Mouse (Mus musculus) brown adipose tissue, adult 24 weeks (tissue): ENCODE measurements around the gene Rgs6. TPM values are rescaled to one million over a fixed set of nuclear protein-coding genes. Genes with fewer than 3 reads are reported as not detected.

Experiments
- H3K27ac ChIP-seq: fragments of 200-500 bp; replicated peaks from 2 replicates; pipeline ENCODE4 v1.5.1; 2012; ENCODE audit warnings: low read depth, mild to moderate bottlenecking, low read length
- H3K4me1 ChIP-seq: fragments of 200-500 bp; 2 replicates; pipeline ENCODE4 v1.6.1; 2012; ENCODE audit warnings: low read length, mixed read lengths; ENCODE audit not compliant: control insufficient read depth, insufficient read depth, insufficient read length
- H3K4me3 ChIP-seq: fragments of 200-500 bp; 2 replicates; pipeline ENCODE4 v1.5.1; 2012; ENCODE audit warnings: low read depth, mild to moderate bottlenecking, low read length, moderate library complexity; ENCODE audit not compliant: insufficient read depth
- polyA plus RNA-seq: library from polyadenylated mRNA; stranded (reverse); fragments of >200 nt; gene quantifications from 2 replicates; pipeline ENCODE4 v1.2.4, GENCODE M21; 2012; ENCODE audit not compliant: missing spikeins, insufficient read depth, insufficient read length

The Rgs6 gene
- polyA plus RNA-seq, 1 experiment: 0.36 TPM

GRCm38 (mm10) chr12:82762046-82762445 is 174.0 kb downstream of the Rgs6 start:
- H3K4me1 ChIP-seq: no peaks in the 10 kb centered on the region
- no peak overlapping the region for H3K4me3 ChIP-seq
- H3K27ac ChIP-seq: no peak overlapping the region

DNA sequence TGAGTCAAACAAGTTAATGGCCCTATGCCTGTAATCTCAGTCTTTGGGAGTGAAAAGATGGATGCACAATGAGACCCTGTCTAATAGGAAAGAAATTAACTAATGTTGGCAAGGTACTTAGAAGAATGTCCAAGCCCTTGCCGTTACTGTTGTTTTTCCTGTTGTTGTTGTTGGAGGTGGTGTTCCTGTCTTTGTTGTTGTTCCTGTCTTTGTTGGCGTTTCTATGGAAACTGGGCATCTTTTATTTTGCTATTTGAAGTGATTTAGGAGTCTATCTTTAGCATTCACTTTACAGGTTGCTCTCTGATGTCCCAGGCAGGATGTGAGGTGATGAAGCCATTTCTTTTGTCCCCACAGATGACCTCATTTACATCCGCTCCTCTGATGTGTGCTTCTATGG is 180.6 kb downstream of the Rgs6 start:
- H3K27ac ChIP-seq: no peak overlapping the region
- H3K4me3 ChIP-seq: no peak overlapping the region
- no peaks in the 10 kb centered on the region for H3K4me1 ChIP-seq

DNA sequence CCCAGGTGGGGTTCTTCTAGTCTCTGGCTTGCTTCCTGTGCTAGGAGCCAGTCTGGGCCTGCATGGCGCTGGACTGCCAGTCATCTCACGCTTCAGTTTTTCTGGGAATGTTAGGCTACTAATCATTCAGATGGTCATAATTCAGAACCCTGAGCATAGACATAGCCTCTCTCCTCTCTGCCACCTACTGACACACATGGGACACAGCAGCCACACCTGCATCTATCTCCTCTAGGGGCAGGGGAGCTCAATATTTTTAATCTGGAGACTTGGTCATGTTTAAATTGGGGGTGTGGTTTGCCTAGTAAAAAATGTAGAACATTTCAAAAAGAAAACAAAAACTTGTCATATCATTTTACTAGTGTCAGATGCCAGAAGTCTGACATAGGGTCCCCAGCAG is 184.1 kb downstream of the Rgs6 start:
- Histone ChIP-seq H3K4me1 (no peaks in the 10 kb centered on the region), H3K27ac (no peak overlapping the region), H3K4me3 (no peak overlapping the region)

DNA sequence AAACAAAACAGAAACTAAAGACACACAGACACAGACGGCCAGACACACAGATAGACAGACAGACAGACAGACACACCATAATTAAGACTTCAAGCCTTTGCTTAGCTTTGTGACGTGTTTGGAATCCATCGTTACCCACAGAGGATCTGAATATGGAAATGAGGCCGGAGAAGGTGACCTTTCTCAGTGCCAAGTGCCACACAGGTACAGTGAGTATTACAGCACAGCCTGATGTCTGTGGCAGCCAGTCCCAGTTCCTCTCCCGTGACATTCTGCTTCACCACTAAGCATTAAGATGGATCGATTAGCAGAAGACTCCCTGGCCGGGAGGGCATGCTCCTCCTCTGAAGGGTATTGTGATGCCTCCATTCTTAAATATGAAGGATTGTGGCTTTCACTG is 186.5 kb downstream of the Rgs6 start:
- no peak overlapping the region for H3K27ac ChIP-seq
- no peaks in the 10 kb centered on the region for H3K4me1 ChIP-seq
- no peak overlapping the region for H3K4me3 ChIP-seq

GRCm38 (mm10) chr12:82776686-82777085 is 188.6 kb downstream of the Rgs6 start:
- no peak overlapping the region for H3K27ac ChIP-seq
- H3K4me1 ChIP-seq: no peaks in the 10 kb centered on the region
- H3K4me3 ChIP-seq: no peak overlapping the region

DNA sequence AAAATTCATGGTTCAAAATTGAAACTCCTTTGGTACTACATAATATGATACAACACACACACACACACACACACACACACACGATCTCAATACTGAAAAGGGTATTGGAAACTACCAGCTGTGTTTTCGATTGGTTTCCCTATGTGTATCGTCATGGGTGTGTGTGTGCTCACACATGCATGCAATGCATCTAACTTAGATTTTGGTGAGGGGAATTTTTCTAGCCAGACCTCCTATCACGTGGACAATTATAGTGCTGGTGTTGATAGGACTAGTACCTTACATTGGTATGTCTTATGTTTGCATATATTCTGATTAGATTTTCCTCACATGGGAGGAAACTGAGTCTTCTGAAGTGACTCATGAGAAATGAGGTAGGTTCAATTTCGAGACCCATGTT is 192.8 kb downstream of the Rgs6 start:
- Histone ChIP-seq H3K4me3 (no peak overlapping the region), H3K27ac (no peak overlapping the region), H3K4me1 (no peaks in the 10 kb centered on the region)

DNA sequence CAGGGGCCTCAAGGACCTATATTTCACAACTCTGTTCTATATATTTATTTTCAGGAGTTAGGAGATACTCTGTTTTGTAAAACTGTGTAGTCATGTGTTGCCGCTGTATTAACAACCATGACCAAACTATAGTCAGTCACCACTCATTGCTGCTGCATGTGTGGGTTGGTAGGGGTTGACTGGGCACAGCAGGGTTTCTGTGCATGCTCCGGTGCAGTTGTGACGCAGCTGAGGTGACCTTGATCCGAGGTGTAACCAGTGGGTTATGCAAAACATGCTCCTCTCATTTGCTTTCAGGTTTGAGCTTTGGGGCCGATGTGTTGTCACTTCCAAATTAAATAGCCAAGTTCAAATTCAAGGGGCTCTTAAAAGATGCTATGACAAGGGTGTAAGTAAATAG is 193.3 kb downstream of the Rgs6 start:
- no peaks in the 10 kb centered on the region for H3K4me1 ChIP-seq
- H3K4me3 ChIP-seq: no peak overlapping the region
- H3K27ac ChIP-seq: no peak overlapping the region

DNA sequence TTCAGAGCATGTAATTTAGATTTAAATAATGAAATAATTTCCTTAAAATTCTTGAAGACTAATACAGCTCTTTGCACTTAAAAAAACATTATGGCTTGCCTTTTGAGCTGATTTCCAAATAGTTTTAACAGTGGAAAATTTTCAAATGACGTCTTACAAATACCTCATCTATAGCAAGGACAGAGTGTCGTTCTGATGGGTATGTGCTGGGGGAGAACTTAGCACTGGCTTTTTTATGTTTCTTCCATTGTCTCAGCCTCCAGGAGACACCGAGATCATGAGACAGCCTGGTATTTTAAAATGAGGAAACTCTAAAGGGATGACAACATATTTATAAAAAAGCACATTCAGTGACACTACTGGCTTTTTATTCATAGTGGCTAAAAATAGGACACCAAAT is 204.0 kb downstream of the Rgs6 start:
- H3K4me3 ChIP-seq: no peak overlapping the region
- no peak overlapping the region for H3K27ac ChIP-seq
- no peaks in the 10 kb centered on the region for H3K4me1 ChIP-seq

GRCm38 (mm10) chr12:82799892-82800291 is 211.8 kb downstream of the Rgs6 start:
- Histone ChIP-seq H3K27ac (no peak overlapping the region), H3K4me3 (no peak overlapping the region), H3K4me1 (no peaks in the 10 kb centered on the region)

DNA sequence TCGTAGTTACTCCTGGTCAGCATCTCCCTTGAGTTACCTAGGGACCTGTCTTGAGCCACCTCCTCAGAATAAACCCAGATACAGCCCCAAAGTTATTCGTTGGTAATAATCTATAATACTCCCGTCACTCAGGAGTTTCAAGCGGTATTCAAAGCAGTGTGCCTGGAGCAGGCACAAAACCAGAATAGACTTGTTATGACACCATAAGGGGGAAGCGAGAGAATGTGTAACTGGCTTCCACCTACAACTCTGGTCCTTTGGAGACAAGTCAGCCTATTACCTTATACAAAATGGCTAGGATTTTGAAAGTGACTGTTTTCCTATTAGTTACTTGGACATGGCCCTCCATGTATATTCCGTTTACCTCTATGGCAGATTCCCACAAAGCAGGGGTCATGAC is 213.6 kb downstream of the Rgs6 start:
- Histone ChIP-seq H3K27ac (peak overlapping the region; percentile 18; the same call in 1 of the 2 replicates), H3K4me1 (no peaks in the 10 kb centered on the region), H3K4me3 (no peak overlapping the region)

GRCm38 (mm10) chr12:82802711-82803110 is 214.6 kb downstream of the Rgs6 start:
- H3K4me1 ChIP-seq: no peaks in the 10 kb centered on the region
- H3K4me3 ChIP-seq: no peak overlapping the region
- no peak overlapping the region for H3K27ac ChIP-seq

DNA sequence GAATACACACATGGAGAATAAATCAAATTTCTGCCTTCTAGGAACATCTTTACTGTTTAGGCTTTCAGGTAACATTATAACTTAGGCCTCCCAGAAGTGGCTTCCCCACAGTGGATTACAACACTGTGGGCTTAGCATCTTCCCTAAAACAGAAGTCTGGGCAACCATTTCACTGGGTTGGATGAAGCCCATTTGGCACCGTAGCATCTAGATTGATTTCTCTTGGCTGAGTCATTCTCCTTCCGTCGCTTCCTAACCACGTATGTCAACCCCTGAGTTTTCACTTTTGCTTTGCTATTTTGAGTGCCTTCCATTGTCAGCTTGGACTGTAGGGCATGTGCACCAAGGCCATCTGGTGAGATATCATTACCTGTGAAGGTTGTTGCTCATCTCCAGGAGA is 217.1 kb downstream of the Rgs6 start:
- Histone ChIP-seq H3K27ac (no peak overlapping the region), H3K4me3 (no peak overlapping the region), H3K4me1 (no peaks in the 10 kb centered on the region)

DNA sequence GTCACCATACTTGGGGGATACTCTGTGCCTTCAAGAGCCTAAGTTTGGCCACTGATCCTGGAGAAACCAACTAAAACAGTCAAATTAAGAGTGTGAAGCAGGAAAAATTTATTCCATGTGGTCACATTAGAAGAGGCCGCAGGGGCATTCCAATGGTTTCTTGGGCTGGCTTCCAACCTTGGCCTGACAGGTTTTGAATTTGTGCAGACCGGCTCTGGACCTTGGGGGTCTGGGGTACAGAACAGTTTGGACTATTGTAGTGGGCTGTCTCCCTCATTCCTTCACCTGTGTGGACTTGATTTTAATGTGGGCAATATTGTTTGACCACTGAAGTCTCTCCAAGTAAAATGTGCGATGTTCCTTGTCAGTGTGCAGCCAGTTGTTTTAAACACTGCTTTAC is 222.5 kb downstream of the Rgs6 start:
- H3K4me1 ChIP-seq: no peaks in the 10 kb centered on the region
- H3K4me3 ChIP-seq: no peak overlapping the region
- H3K27ac ChIP-seq: no peak overlapping the region

DNA sequence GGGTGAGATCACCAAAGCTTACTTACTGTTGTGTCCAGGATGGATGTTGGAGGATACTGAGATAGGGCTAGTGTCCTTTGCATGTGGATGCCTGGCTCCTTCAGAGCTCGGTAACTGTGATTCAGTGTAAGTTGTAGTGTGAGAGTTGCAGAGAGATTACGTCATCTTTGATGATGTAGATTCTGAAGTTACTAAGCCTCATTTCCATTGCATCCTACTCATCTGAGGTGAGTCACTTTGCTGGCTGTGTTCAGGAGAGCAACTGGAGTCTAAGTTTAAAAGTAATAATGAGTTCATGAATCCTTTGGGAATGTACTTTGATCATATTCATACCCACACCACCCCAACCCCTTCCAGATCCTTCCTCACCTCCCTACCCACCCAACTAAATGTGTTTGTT is 227.9 kb downstream of the Rgs6 start:
- Histone ChIP-seq H3K4me3 (no peak overlapping the region), H3K27ac (no peak overlapping the region), H3K4me1 (no peaks in the 10 kb centered on the region)

- no peaks in the 10 kb centered on the region for H3K4me1 ChIP-seq
- no peak overlapping the region for H3K27ac ChIP-seq
- no peak overlapping the region for H3K4me3 ChIP-seq
Measured at GRCm38 (mm10) chr12:82819328-82819727, 231.2 kb downstream of the Rgs6 start.

DNA sequence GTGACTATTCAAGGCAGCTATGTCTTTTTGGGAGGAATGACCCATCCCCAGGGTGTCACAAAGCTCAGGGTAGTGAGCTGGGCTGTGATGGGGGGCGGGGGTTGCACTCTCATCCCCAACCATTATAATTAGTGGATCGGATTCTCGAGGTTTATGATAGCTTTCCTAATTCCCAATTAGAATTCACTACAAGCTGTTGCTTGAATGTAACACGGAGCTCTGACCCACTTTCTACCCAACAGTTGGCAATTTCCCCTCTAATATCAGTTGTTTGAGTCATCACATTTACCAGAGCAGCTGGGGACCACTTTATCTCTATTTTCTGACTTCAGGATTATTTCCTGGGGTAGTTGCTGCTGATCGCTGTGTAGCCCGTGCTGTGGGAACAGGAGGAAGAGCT is 231.9 kb downstream of the Rgs6 start:
- Histone ChIP-seq H3K4me3 (no peak overlapping the region), H3K27ac (no peak overlapping the region), H3K4me1 (no peaks in the 10 kb centered on the region)
